Mouse (Mus musculus) bone marrow macrophage, adult 2 months (primary cell): Measurements from ENCODE around the gene Fancd2. TPM values are rescaled to one million over a fixed set of nuclear protein-coding genes. Genes with fewer than 3 reads are reported as not detected.

ENCODE experiments used
- H3K27ac ChIP-seq: 2 replicates; pipeline ENCODE4 v1.5.1; 2012; ENCODE audit warnings: low read depth, low read length; ENCODE audit not compliant: insufficient read depth
- H3K4me1 ChIP-seq: 2 replicates; pipeline ENCODE4 v1.6.1; 2012; ENCODE audit warnings: low read length; ENCODE audit not compliant: control insufficient read depth, insufficient read depth
- H3K4me3 ChIP-seq: 2 replicates; pipeline ENCODE4 v1.5.1; 2012; ENCODE audit warnings: mild to moderate bottlenecking, low read length, moderate library complexity; ENCODE audit not compliant: insufficient read depth
- CTCF ChIP-seq: IDR thresholded peaks from 2 replicates; pipeline ENCODE4 v1.5.1; 2012; ENCODE audit warnings: low read depth, mild to moderate bottlenecking, low read length, moderate library complexity
- POLR2A ChIP-seq: IDR thresholded peaks from 2 replicates; pipeline ENCODE4 v1.6.1; 2012; ENCODE audit warnings: mild to moderate bottlenecking, low read depth, low read length, borderline replicate concordance
- polyA plus RNA-seq: library from polyadenylated mRNA; stranded (reverse); fragments of >200 nt; gene quantifications from 2 replicates; pipeline ENCODE4 v1.2.4, GENCODE M21; 2012; ENCODE audit not compliant: missing spikeins, insufficient read depth, insufficient read length

Gene Fancd2
- polyA plus RNA-seq: 6.9 and 7.8 TPM in 2 replicates

DNA sequence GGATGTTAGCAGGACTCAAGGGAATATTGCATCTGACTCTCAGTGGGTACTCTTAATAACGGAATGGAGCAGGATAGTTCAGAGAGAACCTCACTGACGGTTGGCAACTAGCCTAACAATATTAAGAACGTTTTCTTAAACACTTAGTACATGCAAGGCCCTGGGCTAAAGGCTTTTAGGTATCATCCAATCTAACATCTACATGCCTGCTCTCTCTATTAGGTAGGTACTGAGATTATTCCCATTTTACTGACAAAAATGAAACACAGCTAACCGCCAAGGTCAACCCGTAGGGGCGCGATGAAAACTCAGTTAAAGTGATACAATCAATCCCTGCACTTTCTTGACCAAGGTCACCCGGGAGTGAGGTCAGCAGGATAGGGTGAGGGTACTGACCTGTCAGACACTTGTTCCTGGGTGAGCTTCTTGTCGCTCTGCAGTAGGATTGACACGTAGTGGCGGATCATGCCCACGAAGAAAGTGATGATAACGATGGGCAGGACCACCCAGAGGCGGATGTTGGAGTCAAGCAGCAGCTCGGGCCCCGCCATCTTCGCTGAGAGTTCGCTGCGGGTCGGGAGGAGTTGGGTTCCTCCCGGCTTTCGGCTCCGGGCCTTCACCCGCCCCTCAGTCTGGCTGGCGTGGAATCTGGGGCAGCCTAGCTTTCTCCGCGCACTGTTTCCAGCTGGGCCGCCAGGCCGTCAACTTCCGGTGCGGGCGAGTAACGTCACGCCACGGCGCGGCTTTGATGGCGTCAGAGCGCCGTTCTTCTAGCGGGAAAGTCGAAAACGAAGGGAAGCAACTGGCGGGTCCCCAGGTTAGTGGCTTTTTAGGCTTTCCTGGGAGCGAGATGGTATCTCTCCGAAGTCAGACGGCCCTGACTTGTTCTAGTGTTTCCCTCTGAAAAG, at the start of gene Fancd2, which contains the start of gene Emc3:
Gene Fancd2, plus strand, starts transcription at position 751 of the 908 bp plus-strand sequence.
Gene Emc3, minus strand, starts transcription at position 721 of the 908 bp plus-strand sequence.
- peaks cover 3% of the 10 kb centered on the region; the same call in 1 of the 2 replicates for H3K4me1 ChIP-seq
- peak within 1 kb of the TSS; percentile 31 for H3K27ac ChIP-seq
- peak within 1 kb of the TSS; percentile 96 for H3K4me3 ChIP-seq
- TF ChIP-seq POLR2A (no peak), CTCF (no peak)

GRCm38 (mm10) chr6:113482477-113483099, 48.9 kb upstream of the Fancd2 start:
- H3K4me1 ChIP-seq: peaks cover 35% of the 10 kb centered on the region
- peak overlapping the region; percentile 69 for H3K4me3 ChIP-seq
- TF ChIP-seq CTCF: no peak
- TF ChIP-seq POLR2A: no peak
- H3K27ac ChIP-seq: peak overlapping the region; percentile 69

DNA sequence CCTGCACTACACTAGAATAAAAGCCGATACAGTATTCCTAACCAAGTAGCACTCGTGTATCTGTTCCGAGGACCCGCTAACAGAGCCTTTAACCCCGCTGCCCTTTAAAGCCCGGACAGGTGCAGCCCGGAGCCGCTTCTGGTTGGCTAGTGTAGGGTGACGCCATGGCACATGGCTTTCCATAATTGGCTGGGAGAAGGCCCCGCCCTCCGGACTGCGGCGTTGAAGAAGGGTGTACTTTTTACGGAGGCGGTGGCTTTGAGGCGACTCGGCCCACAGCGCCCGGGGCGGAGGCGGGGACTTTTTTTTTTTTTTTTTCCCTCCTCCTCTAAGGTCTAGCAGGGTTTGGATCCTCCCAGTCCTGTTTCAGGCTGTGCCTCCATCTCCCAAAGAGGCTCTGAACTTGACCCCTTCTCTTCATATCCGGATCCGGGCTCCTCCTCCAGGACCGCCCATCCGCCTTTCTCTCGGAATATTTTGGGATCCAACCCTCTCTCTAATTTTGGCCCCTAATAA, 48.3 kb upstream of the Fancd2 start, which contains the start of gene Creld1:
Gene Creld1, plus strand, starts transcription at position 198 of the 516 bp plus-strand sequence.
- Histone ChIP-seq H3K27ac (peak within 1 kb of the TSS; percentile 84), H3K4me3 (peak within 1 kb of the TSS; percentile 77), H3K4me1 (peaks cover 37% of the 10 kb centered on the region)
- no peak for TF ChIP-seq POLR2A
- no peak for TF ChIP-seq CTCF

GRCm38 (mm10) chr6:113483729-113484128, 47.8 kb upstream of the Fancd2 start:
- Histone ChIP-seq H3K4me3 (peak overlapping the region; percentile 77), H3K27ac (peak overlapping the region; percentile 84), H3K4me1 (peaks cover 37% of the 10 kb centered on the region)
- TF ChIP-seq CTCF (no peak), POLR2A (no peak)

- Histone ChIP-seq H3K27ac (no peak overlapping the region), H3K4me1 (peaks cover 22% of the 10 kb centered on the region), H3K4me3 (no peak overlapping the region)
- TF ChIP-seq POLR2A (no peak), CTCF (no peak)
Observed at GRCm38 (mm10) chr6:113487125-113487576, 44.3 kb upstream of the Fancd2 start.

GRCm38 (mm10) chr6:113489410-113489809, 42.1 kb upstream of the Fancd2 start:
- Histone ChIP-seq H3K4me3 (no peak overlapping the region), H3K4me1 (peaks cover 16% of the 10 kb centered on the region)
- TF ChIP-seq CTCF: no peak
- TF ChIP-seq POLR2A: no peak

GRCm38 (mm10) chr6:113492101-113492864, 39.2 kb upstream of the Fancd2 start:
- Histone ChIP-seq H3K4me3 (no peak overlapping the region), H3K4me1 (peaks cover 5% of the 10 kb centered on the region), H3K27ac (no peak overlapping the region)
- TF ChIP-seq POLR2A: no peak
- TF ChIP-seq CTCF: no peak

More at GRCm38 (mm10) chr6:113489410-113489809, 42.1 kb upstream of the Fancd2 start:
- H3K27ac ChIP-seq: no peak overlapping the region

DNA sequence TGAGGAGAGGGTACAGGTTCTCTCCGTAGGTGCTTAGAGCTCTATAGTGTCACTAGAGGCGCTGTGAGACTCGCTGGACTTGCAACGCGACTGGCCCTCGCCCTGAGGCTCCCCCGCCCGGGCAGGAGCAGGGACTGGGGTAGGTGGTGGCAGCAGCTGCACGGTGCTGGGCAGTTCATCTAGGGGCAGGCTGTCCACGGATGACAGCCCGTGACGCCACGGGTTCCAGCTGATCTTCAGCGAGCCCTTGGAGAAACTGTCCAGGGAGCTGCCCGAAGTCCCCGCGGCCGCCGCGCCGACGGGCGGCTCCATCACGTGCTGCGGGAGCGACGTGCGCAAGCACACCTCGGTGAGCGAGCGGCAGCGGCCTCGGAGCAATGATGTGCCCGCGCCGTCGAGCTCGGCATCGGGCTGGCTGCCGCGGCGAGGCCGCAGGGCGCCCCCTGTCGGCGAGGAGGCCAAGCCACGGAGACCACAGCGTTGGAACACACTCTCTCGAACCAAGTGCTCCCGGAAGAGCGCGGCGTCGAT, 37.2 kb upstream of the Fancd2 start:
- TF ChIP-seq CTCF (no peak), POLR2A (no peak)
- Histone ChIP-seq H3K27ac (no peak overlapping the region), H3K4me3 (peak overlapping the region; percentile 53), H3K4me1 (no peaks in the 10 kb centered on the region)

DNA sequence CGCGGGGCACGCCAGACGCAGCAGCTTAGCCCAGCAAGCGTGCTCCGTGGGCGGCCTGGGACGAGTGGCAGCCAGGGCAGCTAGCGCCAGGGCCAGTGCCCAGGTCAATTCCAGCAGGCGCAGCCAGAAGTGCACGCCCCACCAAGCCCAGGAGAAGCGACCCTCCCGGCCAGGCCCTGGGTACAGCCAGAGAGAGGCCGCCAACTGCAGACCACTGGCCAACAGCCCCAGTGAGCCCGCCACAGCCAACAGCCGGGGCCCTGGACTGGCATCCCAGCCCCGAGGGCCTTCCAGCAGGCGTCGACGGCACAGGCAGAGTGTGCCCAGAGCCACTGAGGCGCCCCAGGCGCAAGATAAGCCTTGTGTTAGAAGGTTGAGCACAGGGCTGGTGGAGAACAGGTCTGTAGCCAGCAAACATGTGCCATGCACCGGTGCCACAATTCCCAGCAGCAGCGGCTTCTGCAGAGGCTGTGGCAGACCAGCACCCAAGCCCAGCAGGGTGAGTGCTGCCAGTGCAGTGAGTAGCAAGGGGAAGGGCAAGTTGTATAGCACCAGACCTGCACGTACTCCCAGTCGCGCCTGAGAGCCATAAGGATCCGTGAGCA, 36.3 kb upstream of the Fancd2 start:
- TF ChIP-seq POLR2A (no peak), CTCF (no peak)
- Histone ChIP-seq H3K4me3 (no peak overlapping the region), H3K4me1 (no peaks in the 10 kb centered on the region), H3K27ac (no peak overlapping the region)
